Mouse (Mus musculus): ENCODE measurements around the gene A930018P22Rik. TPM values are rescaled to one million over a fixed set of nuclear protein-coding genes. Genes with fewer than 3 reads are reported as not detected.
"Not testable (repeated sequence)": the region's sequence is repeated elsewhere in the genome, so short reads cannot be mapped to it uniquely, and the experiment has no call there.

The A930018P22Rik gene
- total and polyA plus RNA-seq, 3 experiments, result not detected

DNA sequence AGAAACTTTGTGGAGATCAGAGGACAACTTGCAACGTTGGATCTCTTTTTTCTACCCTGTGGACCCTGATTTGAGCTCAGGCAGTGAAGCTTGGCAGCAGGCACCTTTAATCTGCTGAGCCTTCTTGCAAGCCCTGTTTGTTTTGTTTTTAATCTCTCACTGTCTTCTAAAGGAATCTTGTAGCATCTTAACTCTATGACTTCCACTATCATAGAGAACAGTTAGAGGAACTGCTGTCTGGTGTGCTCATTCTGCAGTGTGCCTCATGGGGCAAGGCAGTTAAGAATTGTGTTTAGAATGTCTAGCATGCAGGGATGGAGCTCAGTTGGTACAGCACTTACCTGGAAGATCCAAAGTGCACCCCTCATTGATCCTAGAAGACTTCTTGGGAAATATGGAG, 22.6 kb upstream of the A930018P22Rik start:
- Histone ChIP-seq H3K4me3 (replicated peaks in 1 of 3; ENCODE audit: low read depth in 2 of 3, low read length in 2 of 3, poor library complexity in 1 of 3) (no peak overlapping the region), H3K36me3 (replicated peaks in 1 of 2; ENCODE audit: control insufficient read depth in 1 of 2, insufficient read depth in 1 of 2, low read length in 1 of 2) (no peaks in the 10 kb centered on the region), H3K9ac (ENCODE audit: insufficient read depth, low read depth) (no peak overlapping the region), H3K79me2 (replicated peaks; ENCODE audit: control insufficient read depth, extremely low read depth, insufficient read depth, poor library complexity, severe bottlenecking) (no peaks in the 10 kb centered on the region), H3K4me2 (ENCODE audit: insufficient read depth, low read depth, poor library complexity, severe bottlenecking) (no peak overlapping the region), H3K4me1 (ENCODE audit: control insufficient read depth in 1 of 2, insufficient read depth in 2 of 2) (peaks cover 0 to 9% of the 10 kb centered on the region in 2 experiments; a peak in 2 of 4 replicates), H3K27me3 (replicated peaks) (no peaks in the 10 kb centered on the region), H3K9me3 (replicated peaks; ENCODE audit: low read length) (no peaks in the 10 kb centered on the region), H3K27ac (ENCODE audit: insufficient read depth, low read depth) (no peak overlapping the region)
- DNase-seq (ENCODE audit: extremely low read depth), result no peak
- dilution Hi-C loops (cut with MboI; ENCODE audit: extremely low pct_ligation_motif_present, extremely low pct_unique_long_range_greater_than_20kb, low sequenced_read_pairs) (no loop called here), in situ Hi-C loops (cut with MboI; ENCODE audit: low pct_ligation_motif_present, low pct_unique_long_range_greater_than_20kb, low sequenced_read_pairs) (no loop called here)
- TF ChIP-seq GABPA (IDR thresholded peaks at IDR 0.05; ENCODE audit: insufficient replicate concordance, low read depth, low read length) (no peak), USF1 (IDR thresholded peaks at IDR 0.05; ENCODE audit: low read depth, low read length) (no peak), ZKSCAN1 (IDR thresholded peaks at IDR 0.05; ENCODE audit: borderline replicate concordance, low read depth, low read length) (no peak), UBTF (IDR thresholded peaks at IDR 0.05; ENCODE audit: low read depth, low read length) (no peak), KAT2A (IDR thresholded peaks at IDR 0.05; ENCODE audit: insufficient replicate concordance, low read length) (no peak), MEF2A (IDR thresholded peaks at IDR 0.05; ENCODE audit: borderline replicate concordance, low read depth, low read length) (no peak), CHD1 (IDR thresholded peaks at IDR 0.05; ENCODE audit: low read depth, low read length) (no peak), NRF1 (IDR thresholded peaks at IDR 0.05; ENCODE audit: low read depth, low read length) (no peak), NELFE (IDR thresholded peaks at IDR 0.05; ENCODE audit: low read depth, low read length) (no peak), E2F4 (IDR thresholded peaks at IDR 0.05; ENCODE audit: insufficient replicate concordance, low read depth, low read length) (no peak), MXI1 (IDR thresholded peaks at IDR 0.05; ENCODE audit: low read depth, low read length) (no peak), EP300 (IDR thresholded peaks at IDR 0.05; ENCODE audit: low read length) (no peak)

DNA sequence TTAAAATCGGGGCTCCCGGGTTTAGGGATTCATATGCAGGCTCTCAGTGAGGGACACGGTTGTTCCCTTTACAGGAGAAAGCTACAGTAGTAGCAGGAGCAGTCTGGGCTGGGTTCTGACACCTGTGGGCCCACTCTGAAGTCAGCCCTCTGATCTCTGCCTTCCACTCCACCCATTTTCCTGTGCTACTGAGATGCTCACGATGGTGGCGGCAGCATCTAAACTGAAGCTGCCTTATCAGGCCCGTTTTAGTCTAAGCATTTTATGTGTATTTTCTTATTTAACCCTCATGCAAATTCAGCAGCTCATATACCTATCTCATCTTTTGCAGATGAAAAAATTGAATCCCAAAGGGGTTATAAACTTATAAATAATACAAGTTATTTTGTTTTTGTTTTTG, 17.8 kb upstream of the A930018P22Rik start:
- in situ Hi-C loops (cut with MboI; ENCODE audit: low pct_ligation_motif_present, low pct_unique_long_range_greater_than_20kb, low sequenced_read_pairs), result no loop called here
- H3K27ac ChIP-seq (ENCODE audit: insufficient read depth, low read depth), result no peak overlapping the region
- H3K27me3 ChIP-seq (replicated peaks), result no peaks in the 10 kb centered on the region
- no peak for TF ChIP-seq TBP (conservative IDR thresholded peaks at IDR 0.05; ENCODE audit: low read depth, low read length)
- TF ChIP-seq TCF12 (IDR thresholded peaks at IDR 0.05; ENCODE audit: low read depth, low read length), result no peak
- no peak for TF ChIP-seq E2F4 (IDR thresholded peaks at IDR 0.05; ENCODE audit: insufficient replicate concordance, low read depth, low read length)
- no peak for TF ChIP-seq ZNF384 (IDR thresholded peaks at IDR 0.05; ENCODE audit: low read depth, low read length)
- no peak for TF ChIP-seq MEF2A (IDR thresholded peaks at IDR 0.05; ENCODE audit: borderline replicate concordance, low read depth, low read length)
- no peak for TF ChIP-seq POLR2AphosphoS2 (IDR thresholded peaks at IDR 0.05; ENCODE audit: low read depth, low read length)
- TF ChIP-seq POLR2A (IDR thresholded peaks at IDR 0.05; ENCODE audit: low read depth, low read length), result no peak
- no peak for TF ChIP-seq CHD1 (IDR thresholded peaks at IDR 0.05; ENCODE audit: low read depth, low read length)
- TF ChIP-seq ZC3H11A (IDR thresholded peaks at IDR 0.05; ENCODE audit: low read depth, low read length), result no peak
- no peak for TF ChIP-seq KAT2A (IDR thresholded peaks at IDR 0.05; ENCODE audit: insufficient replicate concordance, low read length)
- no peak for TF ChIP-seq MXI1 (IDR thresholded peaks at IDR 0.05; ENCODE audit: low read depth, low read length)
- TF ChIP-seq GABPA (IDR thresholded peaks at IDR 0.05; ENCODE audit: insufficient replicate concordance, low read depth, low read length), result no peak
- no peak for TF ChIP-seq UBTF (IDR thresholded peaks at IDR 0.05; ENCODE audit: low read depth, low read length)
- TF ChIP-seq HCFC1 (IDR thresholded peaks at IDR 0.05; ENCODE audit: low read depth, low read length), result no peak
- no peak for TF ChIP-seq CHD2 (IDR thresholded peaks at IDR 0.05; ENCODE audit: low read length)
- no peak for TF ChIP-seq SIN3A (IDR thresholded peaks at IDR 0.05; ENCODE audit: low read length)
- TF ChIP-seq MAZ (IDR thresholded peaks at IDR 0.05; ENCODE audit: low read depth, low read length), result no peak
- no peak for TF ChIP-seq MAX (IDR thresholded peaks at IDR 0.05; ENCODE audit: low read length)
- no peak for DNase-seq (ENCODE audit: extremely low read depth)
- no peaks in the 10 kb centered on the region for H3K79me2 ChIP-seq (replicated peaks; ENCODE audit: control insufficient read depth, extremely low read depth, insufficient read depth, poor library complexity, severe bottlenecking)
- dilution Hi-C loops (cut with MboI; ENCODE audit: extremely low pct_ligation_motif_present, extremely low pct_unique_long_range_greater_than_20kb, low sequenced_read_pairs), result no loop called here
- H3K4me3 ChIP-seq (replicated peaks in 1 of 3; ENCODE audit: low read depth in 2 of 3, low read length in 2 of 3, poor library complexity in 1 of 3), result no peak overlapping the region
- no peaks in the 10 kb centered on the region for H3K9me3 ChIP-seq (replicated peaks; ENCODE audit: low read length)
- no peak overlapping the region for H3K9ac ChIP-seq (ENCODE audit: insufficient read depth, low read depth)
- no peak overlapping the region for H3K4me2 ChIP-seq (ENCODE audit: insufficient read depth, low read depth, poor library complexity, severe bottlenecking)
- H3K4me1 ChIP-seq (ENCODE audit: control insufficient read depth in 1 of 2, insufficient read depth in 2 of 2), result peaks cover 0 to 4% of the 10 kb centered on the region in 2 experiments; a peak in 1 of 4 replicates
- H3K36me3 ChIP-seq (replicated peaks in 1 of 2; ENCODE audit: control insufficient read depth in 1 of 2, insufficient read depth in 1 of 2, low read length in 1 of 2), result peaks cover 0 to 2% of the 10 kb centered on the region in 2 experiments

DNA sequence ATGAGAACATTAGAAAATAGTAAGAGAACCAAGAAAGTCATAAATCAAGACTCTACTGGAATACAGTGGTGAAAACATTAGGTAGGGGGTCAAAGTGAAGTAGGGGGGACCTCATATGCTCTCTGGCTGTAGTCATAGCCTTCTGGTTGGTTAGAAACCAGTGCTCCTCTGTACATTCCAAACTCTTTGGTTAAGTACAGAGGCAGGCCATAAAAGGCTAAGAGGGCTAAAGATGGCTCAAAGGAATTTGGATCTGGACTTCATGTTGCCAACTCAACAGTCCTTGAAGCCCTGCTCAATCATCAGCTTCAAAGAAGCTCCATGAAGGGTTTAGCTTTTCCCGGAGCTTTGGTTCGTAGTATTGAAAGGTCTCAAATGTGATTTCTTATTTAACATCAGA, 13.5 kb upstream of the A930018P22Rik start:
- DNase-seq (ENCODE audit: extremely low read depth); in situ Hi-C loops (cut with MboI; ENCODE audit: low pct_ligation_motif_present, low pct_unique_long_range_greater_than_20kb, low sequenced_read_pairs); H3K9ac ChIP-seq (ENCODE audit: insufficient read depth, low read depth); H3K36me3 ChIP-seq (replicated peaks in 1 of 2; ENCODE audit: control insufficient read depth in 1 of 2, insufficient read depth in 1 of 2, low read length in 1 of 2); H3K4me3 ChIP-seq (replicated peaks in 1 of 3; ENCODE audit: low read depth in 2 of 3, low read length in 2 of 3, poor library complexity in 1 of 3); H3K79me2 ChIP-seq (replicated peaks; ENCODE audit: control insufficient read depth, extremely low read depth, insufficient read depth, poor library complexity, severe bottlenecking); H3K4me1 ChIP-seq (ENCODE audit: control insufficient read depth in 1 of 2, insufficient read depth in 2 of 2); dilution Hi-C loops (cut with MboI; ENCODE audit: extremely low pct_ligation_motif_present, extremely low pct_unique_long_range_greater_than_20kb, low sequenced_read_pairs); H3K27ac ChIP-seq (ENCODE audit: insufficient read depth, low read depth); H3K4me2 ChIP-seq (ENCODE audit: insufficient read depth, low read depth, poor library complexity, severe bottlenecking); H3K9me3 ChIP-seq (replicated peaks; ENCODE audit: low read length); H3K27me3 ChIP-seq (replicated peaks): not testable (repeated sequence)
